Mouse (Mus musculus): ENCODE data around the gene Nol3.

- no peak for TF ChIP-seq CTCF (IDR thresholded peaks at IDR 0.05; ENCODE audit: insufficient read depth, low read depth, low read length)
- no peak for TF ChIP-seq POLR2A (IDR thresholded peaks at IDR 0.05; ENCODE audit: insufficient read depth, low read depth, low read length)
These were observed 19.3 kb downstream of the Nol3 start for GRCm38 (mm10) chr8:105295256-105295655.
